Mouse (Mus musculus): ENCODE results near the gene Cdh23.

DNA sequence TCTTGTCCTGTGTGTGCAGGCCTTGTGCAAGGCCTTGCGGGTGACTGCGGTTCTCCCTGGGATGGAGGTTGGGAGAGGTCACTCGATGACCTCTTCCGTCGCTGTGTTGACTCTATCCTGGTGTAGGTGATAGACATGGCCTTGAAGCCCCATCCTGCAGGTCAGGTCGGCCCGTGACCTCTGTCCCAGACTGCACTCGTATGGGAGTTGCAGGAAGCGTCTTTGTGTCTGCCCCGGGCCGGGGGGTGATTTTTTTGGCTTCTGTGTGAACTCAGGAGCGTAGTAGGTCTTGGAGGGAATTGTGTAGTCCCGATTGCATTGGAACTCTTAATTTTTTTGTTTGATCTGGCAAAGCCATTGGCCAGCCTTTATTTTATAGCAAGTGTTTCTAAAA lies 418.3 kb downstream of the Cdh23 start:
- TF ChIP-seq FLI1 (IDR thresholded peaks at IDR 0.05; ENCODE audit: low read length) (no peak), GATA1 (IDR thresholded peaks at IDR 0.05; ENCODE audit: borderline replicate concordance, low read length) (no peak)
